In genomic region chr7:80114451-80115223, GRCm38 (mm10) we compare ENCODE assay signal across 8 mouse cellular contexts. TPM values are rescaled to one million over a fixed set of nuclear protein-coding genes. Genes with fewer than 3 reads are reported as not detected.
DNase-seq lines count a peak whose midpoint lies in the region; ATAC-seq and TF ChIP-seq lines count a peak whose summit lies in the region.

No protein-coding gene starts in this region.

- peak overlapping the region; percentile 61 for H3K4me3 ChIP-seq in cerebellum, adult 2 months (replicated peaks; ENCODE audit: insufficient read depth, low read depth, low read length)
- peak overlapping the region; percentile 79 for H3K4me3 ChIP-seq in forebrain, embryonic 15.5 days
- H3K4me3 ChIP-seq in layer of hippocampus, adult 2 months = peak overlapping the region; percentile 82
- peak overlapping the region; percentile 60 for H3K4me3 ChIP-seq in lung, embryonic 15.5 days
- peak overlapping the region; percentile 86 for H3K4me3 ChIP-seq in olfactory bulb, adult 2 months (ENCODE audit: insufficient read depth, low read depth, low read length)

- no peak for TF ChIP-seq CTCF in cerebellum, adult 2 months (IDR thresholded peaks at IDR 0.05; ENCODE audit: borderline replicate concordance, insufficient read depth, low read depth, low read length)
- peak; percentile 15 for TF ChIP-seq CTCF in layer of hippocampus, adult 2 months (conservative IDR thresholded peaks at IDR 0.05)
- no peak for TF ChIP-seq CTCF in olfactory bulb, adult 2 months (IDR thresholded peaks at IDR 0.05; ENCODE audit: insufficient read depth, low read depth, low read length)

- ATAC-seq in forebrain, embryonic 15.5 days (replicated peaks) = peak; percentile 79
- ATAC-seq in lung, embryonic 15.5 days (ENCODE audit: borderline replicate concordance, extremely low read depth, low FRiP score, low TSS enrichment) = peak; percentile 83

- no peaks in the 10 kb centered on the region for H3K36me3 ChIP-seq in forebrain, embryonic 15.5 days
- 0 out of 2 replicates have a peak, but pooled peaks cover 6% of the 10 kb centered on the region for H3K36me3 ChIP-seq in lung, embryonic 15.5 days

- no peak for TF ChIP-seq POLR2A in cerebellum, adult 2 months (IDR thresholded peaks at IDR 0.05; ENCODE audit: borderline replicate concordance, insufficient read depth, low read length)
- TF ChIP-seq POLR2A in olfactory bulb, adult 2 months (IDR thresholded peaks at IDR 0.05; ENCODE audit: insufficient read depth, low read depth, low read length) = no peak

- 2% methylated on average over 51 of the region's 52 CpGs for WGBS in cerebellum, adult 2 months
- WGBS in forebrain, embryonic 15.5 days = 0% methylated on average over 51 of the region's 52 CpGs
- under 1% methylated on average over 52 of the region's 52 CpGs for WGBS in lung, embryonic 15.5 days
- WGBS in olfactory bulb, adult 2 months = under 1% methylated on average over 52 of the region's 52 CpGs

- H3K9me3 ChIP-seq in forebrain, embryonic 15.5 days = no peaks in the 10 kb centered on the region
- no peaks in the 10 kb centered on the region for H3K9me3 ChIP-seq in lung, embryonic 15.5 days

- peak overlapping the region; percentile 95 for H3K9ac ChIP-seq in forebrain, embryonic 15.5 days (replicated peaks)
- peak overlapping the region; percentile 78 for H3K9ac ChIP-seq in lung, embryonic 15.5 days

- H3K27me3 ChIP-seq in cerebellum, adult 2 months (ENCODE audit: control insufficient read depth, insufficient read depth, low read length) = no peaks in the 10 kb centered on the region
- no peaks in the 10 kb centered on the region for H3K27me3 ChIP-seq in forebrain, embryonic 15.5 days
- H3K27me3 ChIP-seq in lung, embryonic 15.5 days = no peaks in the 10 kb centered on the region

- peak; percentile 84 for DNase-seq in Muller cell, postnatal 12 days (ENCODE audit: inconsistent ontology term)
- DNase-seq in cerebellum, adult 2 months = peak in 1 of 2 experiments; percentile 56
- DNase-seq in heart, postnatal 4 days = peak; percentile 83
- DNase-seq in layer of hippocampus, adult 2 months (ENCODE audit: low spot score in 2 of 2) = peak in 1 of 2 experiments; percentile 75
- peak; percentile 38 to 47 for DNase-seq in urinary bladder, postnatal 36 days (ENCODE audit: low spot score in 2 of 2)

- H3K4me2 ChIP-seq in forebrain, embryonic 15.5 days (replicated peaks) = peak overlapping the region; percentile 73
- H3K4me2 ChIP-seq in lung, embryonic 15.5 days = peak overlapping the region; percentile 64

- H3K4me1 ChIP-seq in cerebellum, adult 2 months (ENCODE audit: control insufficient read depth, insufficient read depth, low read length) = peaks cover 8% of the 10 kb centered on the region; the same call in 1 of the 2 replicates
- peaks cover 45% of the 10 kb centered on the region for H3K4me1 ChIP-seq in forebrain, embryonic 15.5 days
- peaks cover 49% of the 10 kb centered on the region for H3K4me1 ChIP-seq in lung, embryonic 15.5 days
- H3K4me1 ChIP-seq in olfactory bulb, adult 2 months (ENCODE audit: control insufficient read depth, insufficient read depth, low read length) = peaks cover 24% of the 10 kb centered on the region

- H3K27ac ChIP-seq in cerebellum, adult 2 months (ENCODE audit: insufficient read depth, low read length) = peak overlapping the region; percentile 54
- peak overlapping the region; percentile 97 for H3K27ac ChIP-seq in forebrain, embryonic 15.5 days (replicated peaks)
- peak overlapping the region; percentile 97 for H3K27ac ChIP-seq in layer of hippocampus, adult 2 months
- peak overlapping the region; percentile 98 for H3K27ac ChIP-seq in lung, embryonic 15.5 days
- H3K27ac ChIP-seq in olfactory bulb, adult 2 months (ENCODE audit: insufficient read depth, low read depth, low read length) = peak overlapping the region; percentile 83

RNA-seq across cellular contexts. Expression of gene Idh2, which starts 0.6 kb away (rescaled TPM):
- 77.9 and 84.0 TPM in 2 replicates for polyA plus RNA-seq in cerebellum, adult 2 months (2012; rRNA removed)
- polyA plus RNA-seq in forebrain, embryonic 15.5 days (2015; fragmentation: Nextera tagmentation; extraction: Ambion mirVana) = 299 and 300 TPM in 2 replicates
- total RNA-seq in heart, postnatal 4 days (2021) = 1,000 to 10,000 TPM; 1,640 to 1,742 TPM
- 10 to 100 TPM; 63.8 to 69.8 TPM for total RNA-seq in layer of hippocampus, adult 2 months (2021)
- polyA plus RNA-seq in lung, embryonic 15.5 days (2015; fragmentation: Nextera tagmentation; extraction: Ambion mirVana) = 690 and 692 TPM in 2 replicates
- not detected in 2 replicates for polyA plus RNA-seq in olfactory bulb, adult 2 months (2012; ENCODE audit: insufficient read depth, insufficient read length, low replicate concordance, missing spikeins)
